Mouse (Mus musculus) stomach, embryonic 14.5 days (tissue): ENCODE measurements around the gene Dnm3. TPM values are rescaled to one million over a fixed set of nuclear protein-coding genes. Genes with fewer than 3 reads are reported as not detected.
A peak's percentile ranks its signal among the peaks of the same experiment; 100 is the strongest.

Experiments
- ATAC-seq: fragments of 200-750 bp; cut with Nextera tagmentation; 2 replicates; pipeline ENCODE4 v1.8.0; 2017; ENCODE audit warnings: low read depth, moderate TSS enrichment; ENCODE audit not compliant: insufficient number of reproducible peaks, insufficient read depth, low FRiP score
- H3K27ac ChIP-seq: fragments of 300-500 bp; sonication (generic); 2 replicates; pipeline ENCODE4 v1.5.1; 2014; ENCODE audit warnings: mild to moderate bottlenecking, low read length, moderate library complexity, mixed read lengths
- H3K27me3 ChIP-seq: fragments of 300-500 bp; sonication (generic); 2 replicates; pipeline ENCODE4 v1.6.1; 2014; ENCODE audit warnings: low read length, control low read depth, mixed read lengths; ENCODE audit not compliant: control insufficient read depth, insufficient read depth
- H3K36me3 ChIP-seq: fragments of 300-500 bp; sonication (generic); 2 replicates; pipeline ENCODE4 v1.6.1; 2014; ENCODE audit warnings: mild to moderate bottlenecking, control low read depth, low read length, moderate library complexity, mixed read lengths; ENCODE audit not compliant: control insufficient read depth, insufficient read depth
- H3K4me1 ChIP-seq: fragments of 300-500 bp; sonication (generic); 2 replicates; pipeline ENCODE4 v1.6.1; 2014; ENCODE audit warnings: low read length, control low read depth, mixed read lengths; ENCODE audit not compliant: control insufficient read depth, insufficient read depth
- H3K4me2 ChIP-seq: fragments of 300-500 bp; sonication (generic); replicated peaks from 2 replicates; pipeline ENCODE4 v1.6.1; 2014; ENCODE audit warnings: low read depth, low read length, control low read depth
- H3K4me3 ChIP-seq: fragments of 300-500 bp; sonication (generic); 2 replicates; pipeline ENCODE4 v1.5.1; 2014; ENCODE audit warnings: low read depth, low read length, control low read depth
- H3K9ac ChIP-seq: fragments of 300-500 bp; sonication (generic); replicated peaks from 2 replicates; pipeline ENCODE4 v1.6.1; 2014; ENCODE audit warnings: low read depth, mild to moderate bottlenecking, control low read depth, low read length, moderate library complexity, mixed read lengths
- H3K9me3 ChIP-seq: fragments of 300-500 bp; sonication (generic); 2 replicates; pipeline ENCODE4 v1.6.1; 2016; ENCODE audit warnings: low read depth, low read length, control low read depth; ENCODE audit not compliant: control insufficient read depth
- WGBS: fragments of 180-500 bp; shearing (Covaris S2); extraction: QIAGEN DNeasy Blood & Tissue Kit; methylation state at CpG from one replicate; pipeline ENCODE4 v1.1.7; 2014; 5-methylcytosine and 5-hydroxymethylcytosine counted together
- polyA plus RNA-seq: library from polyadenylated mRNA; unstranded; fragments of >200 nt; fragmentation: Nextera tagmentation; extraction: Ambion mirVana; gene quantifications from 2 replicates; pipeline ENCODE4 v1.2.1, GENCODE M21; 2014

The Dnm3 gene
- polyA plus RNA-seq, 1 experiment from 2014 or later: 8.6 TPM

GRCm38 (mm10) chr1:162016982-162017381 lies 460.9 kb downstream of the Dnm3 start:
- Histone ChIP-seq H3K27ac (peak overlapping the region; percentile 89), H3K27me3 (no peaks in the 10 kb centered on the region), H3K4me3 (no peak overlapping the region), H3K4me2 (no peak overlapping the region), H3K36me3 (no peaks in the 10 kb centered on the region), H3K9ac (no peak overlapping the region), H3K9me3 (no peaks in the 10 kb centered on the region), H3K4me1 (peaks cover 44% of the 10 kb centered on the region)
- ATAC-seq: peak; percentile 53; the same call in 1 of the 2 replicates
- WGBS: 8% methylated on average over 7 of the region's 7 CpGs

GRCm38 (mm10) chr1:162015247-162015862 lies 462.5 kb downstream of the Dnm3 start:
- H3K4me1 ChIP-seq: peaks cover 42% of the 10 kb centered on the region
- ATAC-seq: no peak; the same call in 1 of the 2 replicates

GRCm38 (mm10) chr1:162013561-162013960 lies 464.3 kb downstream of the Dnm3 start:
- no peak overlapping the region for H3K4me2 ChIP-seq
- no peaks in the 10 kb centered on the region for H3K36me3 ChIP-seq
- WGBS: 54% methylated on average over 4 of the region's 4 CpGs
- no peak overlapping the region for H3K4me3 ChIP-seq
- H3K27me3 ChIP-seq: no peaks in the 10 kb centered on the region
- no peak for ATAC-seq
- no peak overlapping the region for H3K9ac ChIP-seq
- H3K27ac ChIP-seq: no peak overlapping the region
- H3K4me1 ChIP-seq: peaks cover 47% of the 10 kb centered on the region
- H3K9me3 ChIP-seq: no peaks in the 10 kb centered on the region

More at GRCm38 (mm10) chr1:162015247-162015862, 462.5 kb downstream of the Dnm3 start:
- 32% methylated on average over 8 of the region's 8 CpGs for WGBS
- no peaks in the 10 kb centered on the region for H3K9me3 ChIP-seq
- H3K9ac ChIP-seq: no peak overlapping the region
- H3K36me3 ChIP-seq: no peaks in the 10 kb centered on the region
- H3K27ac ChIP-seq: peak overlapping the region; percentile 89
- H3K4me3 ChIP-seq: no peak overlapping the region
- no peaks in the 10 kb centered on the region for H3K27me3 ChIP-seq
- no peak overlapping the region for H3K4me2 ChIP-seq

DNA sequence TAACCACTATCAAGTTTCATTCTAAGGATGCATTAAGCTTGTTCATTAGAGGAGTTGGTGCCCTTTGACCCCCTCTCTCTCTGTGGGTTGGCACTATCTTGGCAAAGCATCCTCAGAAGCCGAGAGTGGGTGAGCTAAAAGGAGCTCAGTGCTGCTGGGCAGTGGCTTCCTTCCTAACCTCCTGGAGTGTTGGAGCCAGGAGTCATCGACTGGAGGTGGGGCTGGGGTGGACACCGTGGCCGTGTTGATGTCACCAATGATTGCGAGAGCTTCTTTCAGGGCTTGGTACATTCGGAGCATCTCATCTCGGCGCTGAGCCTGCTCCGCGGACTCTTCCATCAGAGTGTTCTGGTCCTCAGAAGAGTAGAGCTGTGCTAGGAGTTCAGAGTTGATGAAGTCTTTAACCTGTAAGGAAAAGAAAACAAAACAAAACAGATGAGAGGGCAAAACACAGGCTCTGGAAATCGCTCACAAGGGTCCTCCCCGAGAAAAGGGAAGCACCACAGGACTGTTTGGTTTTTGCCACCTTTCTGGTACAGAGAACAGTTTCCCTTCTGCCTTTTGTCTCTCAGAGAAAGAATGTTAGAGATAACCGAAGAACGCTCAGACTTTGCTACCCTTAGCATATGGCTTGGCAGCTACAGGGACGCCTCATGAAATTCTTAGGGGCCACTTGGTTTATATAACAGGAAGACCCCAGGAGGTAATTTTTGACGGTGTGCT lies 466.1 kb downstream of the Dnm3 start:
- Histone ChIP-seq H3K4me2 (no peak overlapping the region), H3K36me3 (no peaks in the 10 kb centered on the region), H3K9me3 (no peaks in the 10 kb centered on the region), H3K27ac (no peak overlapping the region), H3K4me3 (no peak overlapping the region), H3K9ac (no peak overlapping the region), H3K27me3 (no peaks in the 10 kb centered on the region), H3K4me1 (peaks cover 34% of the 10 kb centered on the region)
- WGBS: 70% methylated on average over 16 of the region's 16 CpGs
- no peak for ATAC-seq

GRCm38 (mm10) chr1:162009086-162009485 lies 468.7 kb downstream of the Dnm3 start:
- no peak overlapping the region for H3K4me3 ChIP-seq
- no peak overlapping the region for H3K9ac ChIP-seq
- no peaks in the 10 kb centered on the region for H3K9me3 ChIP-seq
- H3K4me2 ChIP-seq: 0 out of 2 replicates have a peak overlapping the region, but pooled peaks have one; percentile 2
- 55% methylated on average over 8 of the region's 8 CpGs for WGBS
- ATAC-seq: no peak
- no peaks in the 10 kb centered on the region for H3K36me3 ChIP-seq
- peaks cover 27% of the 10 kb centered on the region for H3K4me1 ChIP-seq
- H3K27me3 ChIP-seq: no peaks in the 10 kb centered on the region
- H3K27ac ChIP-seq: peak overlapping the region; percentile 91

- Histone ChIP-seq H3K4me2 (0 out of 2 replicates have a peak overlapping the region, but pooled peaks have one; percentile 2), H3K9ac (no peak overlapping the region), H3K4me3 (no peak overlapping the region)
Measured at GRCm38 (mm10) chr1:162008631-162009067, 469.2 kb downstream of the Dnm3 start.

GRCm38 (mm10) chr1:162008208-162008607 lies 469.6 kb downstream of the Dnm3 start:
- no peak overlapping the region for H3K4me3 ChIP-seq
- ATAC-seq: no peak

More at GRCm38 (mm10) chr1:162008631-162009067, 469.2 kb downstream of the Dnm3 start:
- ATAC-seq: no peak
- 21% methylated on average over 8 of the region's 8 CpGs for WGBS
- Histone ChIP-seq H3K4me1 (peaks cover 31% of the 10 kb centered on the region), H3K27ac (peak overlapping the region; percentile 91), H3K36me3 (no peaks in the 10 kb centered on the region), H3K9me3 (no peaks in the 10 kb centered on the region), H3K27me3 (no peaks in the 10 kb centered on the region)

GRCm38 (mm10) chr1:162006109-162006508 lies 471.7 kb downstream of the Dnm3 start:
- Histone ChIP-seq H3K9me3 (no peaks in the 10 kb centered on the region), H3K27ac (peak overlapping the region; percentile 45; the same call in 1 of the 2 replicates), H3K9ac (no peak overlapping the region), H3K36me3 (no peaks in the 10 kb centered on the region), H3K27me3 (no peaks in the 10 kb centered on the region), H3K4me2 (no peak overlapping the region), H3K4me1 (peaks cover 40% of the 10 kb centered on the region), H3K4me3 (no peak overlapping the region)
- 71% methylated on average over 9 of the region's 9 CpGs for WGBS
- ATAC-seq: no peak

More at GRCm38 (mm10) chr1:162008208-162008607, 469.6 kb downstream of the Dnm3 start:
- H3K4me1 ChIP-seq: peaks cover 35% of the 10 kb centered on the region
- WGBS: 41% methylated on average over 4 of the region's 4 CpGs
- no peak overlapping the region for H3K4me2 ChIP-seq
- no peaks in the 10 kb centered on the region for H3K27me3 ChIP-seq
- peak overlapping the region; percentile 91 for H3K27ac ChIP-seq
- H3K36me3 ChIP-seq: no peaks in the 10 kb centered on the region
- no peaks in the 10 kb centered on the region for H3K9me3 ChIP-seq
- H3K9ac ChIP-seq: no peak overlapping the region
